Mouse (Mus musculus) forebrain, postnatal 0 days (tissue): Measurements from ENCODE around the gene Ascc3. TPM values are rescaled to one million over a fixed set of nuclear protein-coding genes. Genes with fewer than 3 reads are reported as not detected.
A peak's percentile ranks its signal among the peaks of the same experiment; 100 is the strongest.

Experiments
- ATAC-seq: fragments of 200-750 bp; cut with Nextera tagmentation; 2 replicates; pipeline ENCODE4 v1.8.0; 2017; ENCODE audit warnings: mild to moderate bottlenecking, moderate library complexity
- DNase-seq: peaks from one replicate; pipeline ENCODE4 v3.0.0-alpha.2; 2015
- H3K27ac ChIP-seq: fragments of 300-500 bp; sonication (generic); 2 replicates; pipeline ENCODE4 v1.5.1; 2014; ENCODE audit warnings: low read depth, mild to moderate bottlenecking, antibody characterized with exemption, low read length, moderate library complexity, mixed read lengths
- H3K27me3 ChIP-seq: fragments of 300-500 bp; sonication (generic); 2 replicates; pipeline ENCODE4 v1.6.1; 2014; ENCODE audit warnings: mild to moderate bottlenecking, low read length, mixed read lengths; ENCODE audit not compliant: insufficient read depth
- H3K36me3 ChIP-seq: fragments of 300-500 bp; sonication (generic); 2 replicates; pipeline ENCODE4 v1.6.1; 2014; ENCODE audit warnings: mild to moderate bottlenecking, moderate library complexity; ENCODE audit not compliant: insufficient read depth
- H3K4me1 ChIP-seq: fragments of 300-500 bp; sonication (generic); 2 replicates; pipeline ENCODE4 v1.6.1; 2014; ENCODE audit warnings: antibody characterized with exemption; ENCODE audit not compliant: insufficient read depth
- H3K4me2 ChIP-seq: fragments of 300-500 bp; sonication (generic); 2 replicates; pipeline ENCODE4 v1.6.1; 2014; ENCODE audit warnings: low read depth, mild to moderate bottlenecking, moderate library complexity
- H3K4me3 ChIP-seq: fragments of 300-500 bp; sonication (generic); 2 replicates; pipeline ENCODE4 v1.5.1; 2014; ENCODE audit warnings: low read depth, low read length, mixed read lengths
- H3K9ac ChIP-seq: fragments of 300-500 bp; sonication (generic); 2 replicates; pipeline ENCODE4 v1.6.1; 2014; ENCODE audit warnings: mild to moderate bottlenecking
- H3K9me3 ChIP-seq: fragments of 300-500 bp; sonication (generic); 2 replicates; pipeline ENCODE4 v1.6.1; 2016; ENCODE audit warnings: low read length
- CTCF ChIP-seq: sonication (generic); IDR thresholded peaks from 2 replicates; pipeline ENCODE4 v1.5.1; 2016; ENCODE audit warnings: antibody characterized with exemption, control low read depth, low read depth
- WGBS: fragments of 180-500 bp; shearing (Covaris S2); extraction: QIAGEN DNeasy Blood & Tissue Kit; methylation state at CpG from one replicate; pipeline ENCODE4 v1.1.7; 2014; 5-methylcytosine and 5-hydroxymethylcytosine counted together
- polyA plus RNA-seq: library from polyadenylated mRNA; unstranded; fragments of >200 nt; fragmentation: Nextera tagmentation; extraction: Ambion mirVana; gene quantifications from 2 replicates; pipeline ENCODE4 v1.2.1, GENCODE M21; 2015
- total RNA-seq: library from RNA; depleted of rRNA; stranded (reverse); fragments of >200 nt; gene quantifications from 2 replicates; pipeline ENCODE4 v1.2.3, GENCODE M21; 2014

Ascc3 gene
- total and polyA plus RNA-seq, 2 experiments from 2014 or later: 11.0 to 36.7 TPM

DNA sequence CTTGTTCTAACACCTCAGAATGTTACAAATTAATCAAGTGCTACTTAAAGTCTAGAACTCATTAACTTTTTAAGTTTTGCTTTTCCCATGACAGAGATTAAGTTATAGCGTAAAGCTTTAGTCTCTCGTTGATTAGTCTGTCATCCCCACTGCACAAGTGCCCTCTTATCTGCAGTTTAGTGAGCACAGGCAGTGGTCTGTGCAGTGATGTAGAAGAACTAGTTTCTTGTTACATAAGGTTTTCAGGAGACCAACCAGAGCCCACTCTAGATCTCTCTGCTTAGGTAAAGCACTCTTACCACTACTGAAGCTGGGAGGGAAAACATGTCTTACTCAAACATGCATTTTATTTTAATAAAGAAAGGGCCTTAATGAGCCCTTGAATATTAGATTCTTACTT is 209.1 kb downstream of the Ascc3 start:
- no peaks in the 10 kb centered on the region for H3K4me1 ChIP-seq
- no peak overlapping the region for H3K4me2 ChIP-seq
- 26% methylated on average over 2 of the region's 2 CpGs for WGBS
- no peaks in the 10 kb centered on the region for H3K9me3 ChIP-seq
- H3K27ac ChIP-seq: no peak overlapping the region
- no peak overlapping the region for H3K9ac ChIP-seq
- no peak for ATAC-seq
- TF ChIP-seq CTCF: no peak
- no peak overlapping the region for H3K4me3 ChIP-seq
- no peak for DNase-seq
- H3K36me3 ChIP-seq: no peaks in the 10 kb centered on the region
- no peaks in the 10 kb centered on the region for H3K27me3 ChIP-seq

DNA sequence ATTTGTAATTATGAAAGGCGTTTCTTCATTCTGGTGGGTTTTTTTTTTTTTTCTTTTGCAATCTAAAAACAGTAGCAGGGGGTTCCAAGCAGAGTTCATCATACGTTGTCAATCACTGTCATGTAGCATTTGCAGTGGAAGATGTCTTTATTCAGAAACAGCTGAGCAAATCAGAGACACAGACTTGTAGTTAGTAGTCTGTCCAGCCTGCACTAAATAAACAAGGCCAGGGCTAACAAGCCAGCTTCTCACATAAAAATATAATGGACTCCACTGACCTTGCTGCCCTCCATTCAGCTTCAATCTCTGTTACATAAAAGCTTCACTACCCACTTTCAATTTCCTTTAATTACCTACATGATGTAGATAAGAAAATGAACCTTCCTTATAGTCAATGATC is 209.9 kb downstream of the Ascc3 start:
- no peak for ATAC-seq
- Histone ChIP-seq H3K9me3 (no peaks in the 10 kb centered on the region), H3K27ac (no peak overlapping the region), H3K27me3 (no peaks in the 10 kb centered on the region), H3K4me2 (no peak overlapping the region), H3K36me3 (no peaks in the 10 kb centered on the region), H3K4me1 (no peaks in the 10 kb centered on the region), H3K9ac (no peak overlapping the region), H3K4me3 (no peak overlapping the region)
- DNase-seq: no peak
- no peak for TF ChIP-seq CTCF
- WGBS: 13% methylated on average over 2 of the region's 2 CpGs

DNA sequence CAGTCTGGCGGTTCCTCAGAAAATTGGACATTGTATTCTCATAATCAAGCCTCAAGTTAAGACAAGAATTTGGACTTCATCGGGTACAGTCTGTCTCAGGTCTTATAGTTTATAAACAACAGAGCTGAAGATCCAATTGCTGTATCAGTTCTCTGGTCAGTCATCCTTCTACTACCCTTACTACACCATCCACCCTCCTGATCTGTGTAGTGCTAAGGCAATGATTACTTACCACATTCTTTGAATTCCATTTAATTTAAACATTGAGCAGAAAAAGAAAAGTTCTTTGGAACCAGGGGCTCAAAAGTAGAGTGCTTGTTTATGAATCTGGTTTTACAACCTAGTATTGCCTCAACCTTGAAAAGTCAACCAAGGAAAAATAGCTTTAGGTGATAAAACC is 213.7 kb downstream of the Ascc3 start:
- 91% methylated on average over 2 of the region's 2 CpGs for WGBS
- no peak for TF ChIP-seq CTCF
- Histone ChIP-seq H3K27me3 (no peaks in the 10 kb centered on the region), H3K4me2 (no peak overlapping the region), H3K36me3 (no peaks in the 10 kb centered on the region), H3K9me3 (no peaks in the 10 kb centered on the region), H3K27ac (no peak overlapping the region), H3K4me1 (no peaks in the 10 kb centered on the region), H3K9ac (no peak overlapping the region), H3K4me3 (no peak overlapping the region)
- DNase-seq (no peak), ATAC-seq (no peak)

DNA sequence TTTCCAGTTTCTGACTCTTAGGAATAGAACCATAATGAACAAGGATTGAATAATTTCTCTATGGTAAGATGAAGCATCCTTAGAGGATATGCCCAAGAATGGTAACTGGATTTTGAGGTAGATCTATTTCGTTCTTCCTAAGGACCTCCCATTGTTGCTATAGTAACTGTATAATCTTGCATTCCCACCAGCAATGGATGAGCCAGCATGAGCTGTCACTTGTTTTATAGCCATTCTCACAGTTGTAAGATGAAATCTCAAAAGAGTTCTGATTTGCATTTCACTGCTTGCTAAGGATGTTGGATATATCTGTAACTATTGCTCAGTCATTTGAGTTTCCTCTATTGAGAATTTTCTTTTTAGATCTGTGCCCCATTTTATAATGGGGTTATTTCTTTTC is 229.9 kb downstream of the Ascc3 start:
- no peak for TF ChIP-seq CTCF
- DNase-seq: no peak
- no peaks in the 10 kb centered on the region for H3K36me3 ChIP-seq
- H3K4me1 ChIP-seq: no peaks in the 10 kb centered on the region
- H3K9me3 ChIP-seq: no peaks in the 10 kb centered on the region
- H3K4me2 ChIP-seq: no peak overlapping the region
- peak; percentile 79 for ATAC-seq
- 60% methylated on average over 1 of the region's 1 CpGs for WGBS
- no peaks in the 10 kb centered on the region for H3K27me3 ChIP-seq
- H3K4me3 ChIP-seq: no peak overlapping the region
- H3K9ac ChIP-seq: no peak overlapping the region
- H3K27ac ChIP-seq: no peak overlapping the region

DNA sequence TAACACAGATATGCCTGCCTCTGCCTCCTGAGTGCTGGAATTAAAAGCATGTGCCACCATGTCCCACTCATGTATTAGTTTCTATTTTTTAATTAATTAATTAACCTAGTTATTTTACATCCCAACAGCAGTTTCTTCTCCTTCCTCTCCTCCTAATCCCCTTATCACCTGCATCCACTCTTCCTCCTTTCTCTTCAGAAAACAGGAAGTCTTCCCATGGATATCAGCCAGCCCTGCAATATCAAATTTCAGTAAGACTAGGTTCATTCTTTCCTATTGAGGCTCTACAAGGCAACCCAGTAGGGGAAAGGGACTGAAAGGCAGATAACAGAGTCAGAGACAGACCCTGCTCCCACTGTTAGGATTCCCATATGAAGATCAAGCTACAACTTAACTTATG is 234.4 kb downstream of the Ascc3 start:
- Histone ChIP-seq H3K9me3 (no peaks in the 10 kb centered on the region), H3K9ac (no peak overlapping the region), H3K4me3 (no peak overlapping the region), H3K27me3 (no peaks in the 10 kb centered on the region), H3K27ac (no peak overlapping the region), H3K4me2 (no peak overlapping the region), H3K4me1 (no peaks in the 10 kb centered on the region), H3K36me3 (no peaks in the 10 kb centered on the region)
- TF ChIP-seq CTCF: no peak
- no peak for DNase-seq
- no peak for ATAC-seq

DNA sequence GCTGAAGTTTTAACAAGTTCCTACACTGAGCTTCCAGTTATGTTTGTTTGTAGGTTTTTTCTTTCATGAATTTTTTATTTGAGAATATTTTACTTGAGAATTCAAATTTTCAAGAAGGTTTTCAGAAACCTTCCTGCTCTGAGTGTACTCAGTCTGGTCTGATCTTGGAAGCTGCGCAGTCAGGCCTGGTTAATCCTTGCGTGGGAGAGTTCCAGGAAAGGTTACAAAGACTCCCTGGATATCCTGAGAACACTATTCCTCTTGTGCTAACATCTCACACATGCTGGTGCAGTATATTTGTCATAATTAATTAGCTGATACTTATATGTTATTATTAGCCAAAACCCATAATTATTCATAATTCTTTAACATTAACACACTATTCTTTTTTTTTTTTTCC is 242.1 kb downstream of the Ascc3 start:
- ATAC-seq (no peak), DNase-seq (no peak)
- TF ChIP-seq CTCF: no peak
- no peak overlapping the region for H3K4me2 ChIP-seq
- H3K9me3 ChIP-seq: no peaks in the 10 kb centered on the region
- H3K27ac ChIP-seq: no peak overlapping the region
- H3K27me3 ChIP-seq: no peaks in the 10 kb centered on the region
- no peak overlapping the region for H3K4me3 ChIP-seq
- no peaks in the 10 kb centered on the region for H3K36me3 ChIP-seq
- H3K9ac ChIP-seq: no peak overlapping the region
- 74% methylated on average over 2 of the region's 2 CpGs for WGBS
- H3K4me1 ChIP-seq: no peaks in the 10 kb centered on the region

DNA sequence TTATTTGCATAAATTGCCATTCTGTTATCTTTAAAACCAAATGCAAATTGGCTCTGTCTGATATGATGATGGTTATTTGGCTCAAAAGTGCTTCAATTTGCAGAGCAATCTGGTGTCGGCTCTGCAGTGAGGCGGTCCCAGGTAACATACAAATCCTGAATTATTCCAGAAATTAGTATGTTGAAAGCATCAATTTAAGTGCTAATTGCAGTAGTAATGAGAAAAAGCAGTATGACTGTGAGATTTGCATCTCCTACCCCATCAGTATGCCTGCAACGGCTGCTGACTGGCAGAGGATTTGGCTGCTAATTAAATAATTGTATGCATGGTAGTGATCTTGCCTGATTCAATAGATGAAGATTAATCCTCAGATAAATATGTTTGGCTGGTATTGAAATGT is 250.9 kb downstream of the Ascc3 start:
- Histone ChIP-seq H3K9me3 (no peaks in the 10 kb centered on the region), H3K4me1 (no peaks in the 10 kb centered on the region), H3K27me3 (no peaks in the 10 kb centered on the region), H3K4me2 (no peak overlapping the region), H3K4me3 (no peak overlapping the region), H3K36me3 (no peaks in the 10 kb centered on the region), H3K27ac (no peak overlapping the region), H3K9ac (no peak overlapping the region)
- no peak for TF ChIP-seq CTCF
- ATAC-seq (peak; percentile 80), DNase-seq (peak; percentile 65)
- 18% methylated on average over 3 of the region's 3 CpGs for WGBS

DNA sequence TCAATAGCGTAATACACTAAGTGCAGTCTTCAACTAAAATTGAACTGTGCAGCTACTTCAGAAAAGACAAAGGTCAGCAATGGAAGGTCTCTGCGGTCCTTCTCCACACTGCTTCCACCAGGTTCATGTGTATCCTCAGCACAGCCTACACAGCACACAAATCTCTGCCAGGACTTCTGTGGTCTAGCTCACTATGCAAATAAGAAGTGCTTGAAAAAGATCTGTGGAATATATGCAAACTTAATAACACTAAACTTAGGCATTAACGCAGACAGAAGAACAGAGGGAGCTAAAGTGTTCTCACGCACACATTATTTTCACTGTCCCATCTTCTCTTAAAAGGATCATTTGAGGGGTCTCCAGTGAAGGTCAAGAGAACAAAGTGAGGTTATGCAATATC is 275.7 kb downstream of the Ascc3 start:
- Histone ChIP-seq H3K27ac (no peak overlapping the region), H3K9ac (no peak overlapping the region), H3K36me3 (no peaks in the 10 kb centered on the region), H3K4me2 (no peak overlapping the region), H3K4me1 (no peaks in the 10 kb centered on the region), H3K27me3 (no peaks in the 10 kb centered on the region), H3K9me3 (no peaks in the 10 kb centered on the region), H3K4me3 (no peak overlapping the region)
- WGBS: 81% methylated on average over 4 of the region's 4 CpGs
- ATAC-seq (no peak), DNase-seq (no peak)
- no peak for TF ChIP-seq CTCF
